Mouse (Mus musculus) midbrain, embryonic 14.5 days (tissue): ENCODE measurements at regions not wholly inside any gene's neighbourhood (a gene's known extent, or its start where the extent isn't known, plus 50 kb on each side); places are given as distances from the start of the nearest gene placed in this dataset.

Experiments used
- ATAC-seq: fragments of 200-750 bp; cut with Nextera tagmentation; 2 replicates; pipeline ENCODE4 v1.8.0; 2017; ENCODE audit warnings: moderate number of reproducible peaks, moderate library complexity; ENCODE audit not compliant: low FRiP score, low TSS enrichment
- DNase-seq: peaks from one replicate; pipeline ENCODE4 v3.0.0-alpha.2; 2015
- H3K27ac ChIP-seq: fragments of 300-500 bp; sonication (generic); replicated peaks from 2 replicates; pipeline ENCODE4 v1.5.1; 2014; ENCODE audit warnings: mild to moderate bottlenecking, low read depth, low read length, moderate library complexity
- H3K27me3 ChIP-seq: fragments of 300-500 bp; sonication (generic); 2 replicates; pipeline ENCODE4 v1.6.1; 2014; ENCODE audit warnings: low read length, control low read depth, mixed read lengths; ENCODE audit not compliant: control insufficient read depth, insufficient read depth
- H3K36me3 ChIP-seq: fragments of 300-500 bp; sonication (generic); 2 replicates; pipeline ENCODE4 v1.6.1; 2014; ENCODE audit warnings: low read length, control low read depth; ENCODE audit not compliant: control insufficient read depth, insufficient read depth
- H3K4me1 ChIP-seq: fragments of 300-500 bp; sonication (generic); 2 replicates; pipeline ENCODE4 v1.6.1; 2014; ENCODE audit warnings: mild to moderate bottlenecking, antibody characterized with exemption, low read length, control low read depth; ENCODE audit not compliant: control insufficient read depth, insufficient read depth
- H3K4me2 ChIP-seq: fragments of 300-500 bp; sonication (generic); 2 replicates; pipeline ENCODE4 v1.6.1; 2014; ENCODE audit warnings: mild to moderate bottlenecking, low read length, moderate library complexity
- H3K4me3 ChIP-seq: fragments of 300-500 bp; sonication (generic); replicated peaks from 2 replicates; pipeline ENCODE4 v1.5.1; 2014; ENCODE audit warnings: low read depth, low read length
- H3K9ac ChIP-seq: fragments of 300-500 bp; sonication (generic); replicated peaks from 2 replicates; pipeline ENCODE4 v1.6.1; 2014; ENCODE audit warnings: mild to moderate bottlenecking, low read length, moderate library complexity
- H3K9me3 ChIP-seq: fragments of 300-500 bp; sonication (generic); 2 replicates; pipeline ENCODE4 v1.6.1; 2016; ENCODE audit warnings: low read length, control low read depth, mixed read lengths; ENCODE audit not compliant: control insufficient read depth
- WGBS: fragments of 180-500 bp; shearing (Covaris S2); extraction: QIAGEN DNeasy Blood & Tissue Kit; methylation state at CpG from one replicate; pipeline ENCODE4 v1.1.7; 2014; 5-methylcytosine and 5-hydroxymethylcytosine counted together

GRCm38 (mm10) chr7:136357011-136357410 lies 537.4 kb upstream of the Mgmt start:
- WGBS, result 66% methylated on average over 7 of the region's 7 CpGs
- H3K27ac ChIP-seq, result no peak overlapping the region
- no peak overlapping the region for H3K4me3 ChIP-seq
- H3K27me3 ChIP-seq, result no peaks in the 10 kb centered on the region
- no peaks in the 10 kb centered on the region for H3K9me3 ChIP-seq
- H3K36me3 ChIP-seq, result no peaks in the 10 kb centered on the region
- H3K4me1 ChIP-seq, result no peaks in the 10 kb centered on the region
- DNase-seq (peak; percentile 24), ATAC-seq (no peak)
- H3K4me2 ChIP-seq, result no peak overlapping the region
- no peak overlapping the region for H3K9ac ChIP-seq

- H3K4me1 ChIP-seq, result peaks cover 5% of the 10 kb centered on the region; the same call in 1 of the 2 replicates
- H3K9ac ChIP-seq, result no peak overlapping the region
- 22% methylated on average over 7 of the region's 7 CpGs for WGBS
- H3K4me2 ChIP-seq, result no peak overlapping the region
- H3K36me3 ChIP-seq, result no peaks in the 10 kb centered on the region
- no peak overlapping the region for H3K27ac ChIP-seq
- no peaks in the 10 kb centered on the region for H3K9me3 ChIP-seq
- peak; percentile 62 for ATAC-seq
- H3K4me3 ChIP-seq, result no peak overlapping the region
- peak; percentile 32 for DNase-seq
- H3K27me3 ChIP-seq, result no peaks in the 10 kb centered on the region
Measured at GRCm38 (mm10) chr7:136365318-136366211, 528.8 kb upstream of the Mgmt start.

GRCm38 (mm10) chr7:136377259-136377658 lies 517.2 kb upstream of the Mgmt start:
- WGBS, result 85% methylated on average over 3 of the region's 3 CpGs
- no peaks in the 10 kb centered on the region for H3K9me3 ChIP-seq
- DNase-seq (no peak), ATAC-seq (no peak)
- no peak overlapping the region for H3K27ac ChIP-seq
- no peak overlapping the region for H3K4me3 ChIP-seq
- no peak overlapping the region for H3K4me2 ChIP-seq
- H3K27me3 ChIP-seq, result no peaks in the 10 kb centered on the region
- no peaks in the 10 kb centered on the region for H3K36me3 ChIP-seq
- no peak overlapping the region for H3K9ac ChIP-seq
- no peaks in the 10 kb centered on the region for H3K4me1 ChIP-seq

GRCm38 (mm10) chr7:136377742-136378141 lies 516.7 kb upstream of the Mgmt start:
- Histone ChIP-seq H3K27me3 (no peaks in the 10 kb centered on the region), H3K27ac (no peak overlapping the region), H3K36me3 (no peaks in the 10 kb centered on the region), H3K4me1 (no peaks in the 10 kb centered on the region), H3K4me2 (no peak overlapping the region), H3K9ac (no peak overlapping the region), H3K9me3 (no peaks in the 10 kb centered on the region), H3K4me3 (no peak overlapping the region)
- DNase-seq (no peak), ATAC-seq (no peak)
- WGBS, result 89% methylated on average over 8 of the region's 8 CpGs

GRCm38 (mm10) chr7:136378321-136378720 lies 516.1 kb upstream of the Mgmt start:
- H3K27me3 ChIP-seq, result no peaks in the 10 kb centered on the region
- WGBS, result 78% methylated on average over 4 of the region's 4 CpGs
- no peaks in the 10 kb centered on the region for H3K9me3 ChIP-seq
- H3K27ac ChIP-seq, result no peak overlapping the region
- H3K36me3 ChIP-seq, result no peaks in the 10 kb centered on the region
- H3K4me2 ChIP-seq, result no peak overlapping the region
- no peak overlapping the region for H3K9ac ChIP-seq
- no peak for ATAC-seq
- DNase-seq, result no peak
- no peaks in the 10 kb centered on the region for H3K4me1 ChIP-seq
- no peak overlapping the region for H3K4me3 ChIP-seq

- DNase-seq (no peak), ATAC-seq (no peak)
- H3K27ac ChIP-seq, result no peak overlapping the region
Measured at GRCm38 (mm10) chr7:136379319-136379718, 515.1 kb upstream of the Mgmt start.

GRCm38 (mm10) chr7:136379741-136380140 lies 514.7 kb upstream of the Mgmt start:
- no peak overlapping the region for H3K9ac ChIP-seq
- no peak overlapping the region for H3K4me3 ChIP-seq
- no peaks in the 10 kb centered on the region for H3K4me1 ChIP-seq
- no peak for ATAC-seq
- H3K36me3 ChIP-seq, result no peaks in the 10 kb centered on the region
- no peaks in the 10 kb centered on the region for H3K27me3 ChIP-seq
- H3K27ac ChIP-seq, result no peak overlapping the region
- DNase-seq, result no peak
- WGBS, result 85% methylated on average over 3 of the region's 3 CpGs
- H3K9me3 ChIP-seq, result no peaks in the 10 kb centered on the region
- no peak overlapping the region for H3K4me2 ChIP-seq

More at GRCm38 (mm10) chr7:136379319-136379718, 515.1 kb upstream of the Mgmt start:
- WGBS, result 82% methylated on average over 7 of the region's 7 CpGs
- Histone ChIP-seq H3K9ac (no peak overlapping the region), H3K4me1 (no peaks in the 10 kb centered on the region), H3K27me3 (no peaks in the 10 kb centered on the region), H3K4me3 (no peak overlapping the region), H3K36me3 (no peaks in the 10 kb centered on the region), H3K9me3 (no peaks in the 10 kb centered on the region), H3K4me2 (no peak overlapping the region)

- H3K9me3 ChIP-seq, result no peaks in the 10 kb centered on the region
- no peak for ATAC-seq
- H3K27me3 ChIP-seq, result no peaks in the 10 kb centered on the region
- H3K4me2 ChIP-seq, result no peak overlapping the region
- no peaks in the 10 kb centered on the region for H3K4me1 ChIP-seq
- H3K27ac ChIP-seq, result no peak overlapping the region
- DNase-seq, result no peak
- no peak overlapping the region for H3K4me3 ChIP-seq
- no peak overlapping the region for H3K9ac ChIP-seq
- WGBS, result 79% methylated on average over 2 of the region's 2 CpGs
- H3K36me3 ChIP-seq, result no peaks in the 10 kb centered on the region
Measured at GRCm38 (mm10) chr7:136383296-136383695, 511.1 kb upstream of the Mgmt start.

- Histone ChIP-seq H3K9ac (no peak overlapping the region), H3K36me3 (no peaks in the 10 kb centered on the region), H3K27ac (no peak overlapping the region), H3K4me3 (no peak overlapping the region), H3K4me2 (no peak overlapping the region), H3K27me3 (no peaks in the 10 kb centered on the region), H3K9me3 (no peaks in the 10 kb centered on the region), H3K4me1 (no peaks in the 10 kb centered on the region)
- ATAC-seq (no peak), DNase-seq (no peak)
- 95% methylated on average over 4 of the region's 4 CpGs for WGBS
Measured at GRCm38 (mm10) chr7:136387736-136388135, 506.7 kb upstream of the Mgmt start.
